Mouse (Mus musculus): ENCODE results near the gene Chsy1. TPM values are rescaled to one million over a fixed set of nuclear protein-coding genes. Genes with fewer than 3 reads are reported as not detected.

The Chsy1 gene
- polyA plus RNA-seq, 1 experiment from 2014 or later: 12.5 TPM

DNA sequence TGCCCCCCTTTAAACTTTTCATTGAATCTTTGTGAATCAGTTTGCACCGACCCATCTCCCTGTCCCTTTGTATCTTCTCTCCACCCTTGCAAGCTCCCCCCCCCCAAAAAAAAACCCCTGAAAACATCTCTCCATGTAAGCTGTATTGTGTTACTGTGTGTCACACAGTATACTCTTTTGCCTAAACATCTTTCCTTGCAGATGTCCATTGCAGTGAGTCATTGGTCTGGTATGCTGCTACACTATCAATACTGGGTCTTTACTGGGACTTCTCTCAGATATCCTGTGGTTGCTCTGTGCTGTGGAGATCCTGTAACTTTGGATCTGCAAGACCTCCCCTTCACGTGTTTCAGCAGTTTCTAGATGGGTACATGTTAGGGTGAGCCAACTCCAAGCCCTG lies 21.0 kb downstream of the Chsy1 start:
- WGBS: 87% methylated on average over 2 of the region's 2 CpGs
- no peak for ATAC-seq (ENCODE audit: low FRiP score)

DNA sequence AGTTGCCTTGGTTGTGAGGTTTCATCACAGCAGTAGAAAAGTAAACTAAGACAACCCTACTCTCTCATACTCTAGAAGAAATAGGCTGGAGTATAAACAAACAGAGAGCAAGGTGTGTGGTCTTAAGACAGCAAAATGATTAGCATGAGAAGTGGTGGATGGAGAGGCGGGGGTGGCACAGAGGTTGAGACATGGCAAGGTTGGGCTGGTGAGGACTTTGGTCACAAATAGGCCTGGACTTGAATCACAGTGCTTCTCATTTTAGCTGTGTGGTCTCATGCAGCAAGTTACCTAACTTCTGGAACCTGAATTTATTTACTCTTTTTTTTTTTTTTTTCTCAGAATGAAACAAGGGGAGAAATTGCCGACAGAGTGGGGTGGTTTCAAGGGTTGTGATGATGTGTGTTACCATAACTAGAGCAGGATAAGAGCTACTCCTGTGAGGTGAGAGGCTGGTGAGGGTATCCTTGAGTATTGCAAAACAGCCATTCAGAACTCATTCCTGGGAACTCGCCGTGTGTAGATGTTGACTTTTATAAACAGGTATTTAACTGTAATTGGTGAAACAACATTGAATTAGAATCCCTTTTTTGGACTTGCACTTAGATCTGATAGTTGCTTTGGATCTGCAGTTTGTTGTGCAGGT lies 22.6 kb downstream of the Chsy1 start:
- no peak overlapping the region for H3K9ac ChIP-seq
- H3K4me1 ChIP-seq (replicated peaks): peaks cover 35% of the 10 kb centered on the region
- no peak for ATAC-seq (ENCODE audit: low FRiP score)
- no peaks in the 10 kb centered on the region for H3K27me3 ChIP-seq
- H3K4me3 ChIP-seq: no peak overlapping the region
- WGBS: 92% methylated on average over 4 of the region's 4 CpGs
- no peak overlapping the region for H3K4me2 ChIP-seq
- no peak overlapping the region for H3K27ac ChIP-seq
- H3K9me3 ChIP-seq: no peaks in the 10 kb centered on the region
- H3K36me3 ChIP-seq: peaks cover 14% of the 10 kb centered on the region

More for the DNA sequence above, 21.0 kb downstream of the Chsy1 start:
- Histone ChIP-seq H3K27ac (no peak overlapping the region), H3K9ac (no peak overlapping the region), H3K9me3 (no peaks in the 10 kb centered on the region), H3K4me2 (no peak overlapping the region), H3K4me3 (no peak overlapping the region), H3K4me1 (replicated peaks) (peaks cover 19% of the 10 kb centered on the region), H3K27me3 (no peaks in the 10 kb centered on the region), H3K36me3 (peaks cover 29% of the 10 kb centered on the region)

DNA sequence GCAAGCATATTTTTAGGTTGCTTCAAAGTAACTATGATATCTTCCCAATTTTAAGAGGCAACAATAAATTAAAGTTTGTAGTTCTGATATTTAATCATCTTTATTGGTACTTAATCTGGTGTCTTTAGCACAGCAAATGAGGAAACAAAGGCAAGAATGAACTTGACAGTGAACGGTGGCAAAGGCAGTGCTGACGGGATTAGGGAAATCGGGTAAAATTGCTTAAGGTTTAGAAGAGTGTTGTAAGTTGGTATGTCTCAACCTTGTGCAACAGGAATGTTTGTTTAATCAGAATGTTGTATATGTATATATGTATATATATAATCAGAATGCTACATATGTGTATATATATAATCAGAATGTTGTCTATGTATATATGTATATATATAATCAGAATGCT lies 24.8 kb downstream of the Chsy1 start:
- Histone ChIP-seq H3K4me2 (no peak overlapping the region), H3K36me3 (peaks cover 14% of the 10 kb centered on the region), H3K27me3 (no peaks in the 10 kb centered on the region), H3K9me3 (no peaks in the 10 kb centered on the region), H3K27ac (no peak overlapping the region), H3K4me1 (replicated peaks) (peaks cover 29% of the 10 kb centered on the region), H3K9ac (no peak overlapping the region), H3K4me3 (no peak overlapping the region)
- 95% methylated on average over 3 of the region's 3 CpGs for WGBS
- no peak for ATAC-seq (ENCODE audit: low FRiP score)

DNA sequence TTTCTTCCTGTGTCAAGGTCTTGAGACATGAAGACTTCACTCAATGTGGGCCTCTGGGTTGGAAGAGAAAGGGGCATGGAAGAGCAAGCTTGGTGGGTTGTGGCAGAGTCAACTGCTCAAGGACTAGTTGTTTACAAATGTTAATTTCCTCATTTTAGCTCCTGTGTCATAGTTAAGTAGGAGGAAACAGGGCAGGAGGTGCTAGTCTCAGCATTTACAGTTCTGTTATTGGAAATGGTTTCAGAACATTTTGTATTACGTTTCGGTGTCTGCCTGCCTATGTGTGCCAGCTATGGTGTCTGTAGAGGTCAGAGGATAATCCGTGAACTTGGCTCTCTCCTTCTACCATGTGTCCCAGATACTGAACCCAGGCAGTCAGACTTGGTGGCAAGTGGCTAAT lies 26.3 kb downstream of the Chsy1 start:
- no peak overlapping the region for H3K4me3 ChIP-seq
- 90% methylated on average over 3 of the region's 3 CpGs for WGBS
- no peak overlapping the region for H3K4me2 ChIP-seq
- ATAC-seq (ENCODE audit: low FRiP score): no peak
- peaks cover 10% of the 10 kb centered on the region for H3K36me3 ChIP-seq
- peaks cover 44% of the 10 kb centered on the region for H3K4me1 ChIP-seq (replicated peaks)
- no peaks in the 10 kb centered on the region for H3K27me3 ChIP-seq
- no peaks in the 10 kb centered on the region for H3K9me3 ChIP-seq
- H3K27ac ChIP-seq: peak overlapping the region; percentile 60; the same call in 1 of the 2 replicates
- H3K9ac ChIP-seq: no peak overlapping the region

DNA sequence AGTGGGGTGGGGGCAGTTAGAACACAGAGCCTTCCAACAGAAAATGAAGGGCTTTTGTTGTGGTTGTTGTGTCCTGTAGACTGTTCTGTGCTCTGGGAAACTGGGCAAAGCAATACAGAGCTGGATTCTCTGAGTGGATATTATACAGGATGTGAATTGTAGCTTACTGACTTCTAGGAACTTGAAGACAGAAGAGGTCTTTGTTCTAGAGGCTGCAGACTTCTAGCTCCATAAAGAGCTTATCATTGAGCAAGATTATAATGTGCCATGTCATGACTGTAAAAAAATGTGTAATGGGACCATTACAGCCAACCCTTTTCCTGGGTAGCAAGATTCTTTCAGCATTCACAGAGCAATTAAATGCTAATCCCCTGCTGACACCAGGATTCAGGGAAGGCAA lies 26.9 kb downstream of the Chsy1 start:
- peaks cover 49% of the 10 kb centered on the region for H3K4me1 ChIP-seq (replicated peaks)
- H3K27me3 ChIP-seq: no peaks in the 10 kb centered on the region
- H3K4me3 ChIP-seq: no peak overlapping the region
- H3K4me2 ChIP-seq: no peak overlapping the region
- H3K36me3 ChIP-seq: peaks cover 6% of the 10 kb centered on the region; the same call in 1 of the 2 replicates
- no peak overlapping the region for H3K9ac ChIP-seq
- H3K27ac ChIP-seq: peak overlapping the region; percentile 60; the same call in 1 of the 2 replicates
- H3K9me3 ChIP-seq: no peaks in the 10 kb centered on the region
- no peak for ATAC-seq (ENCODE audit: low FRiP score)

DNA sequence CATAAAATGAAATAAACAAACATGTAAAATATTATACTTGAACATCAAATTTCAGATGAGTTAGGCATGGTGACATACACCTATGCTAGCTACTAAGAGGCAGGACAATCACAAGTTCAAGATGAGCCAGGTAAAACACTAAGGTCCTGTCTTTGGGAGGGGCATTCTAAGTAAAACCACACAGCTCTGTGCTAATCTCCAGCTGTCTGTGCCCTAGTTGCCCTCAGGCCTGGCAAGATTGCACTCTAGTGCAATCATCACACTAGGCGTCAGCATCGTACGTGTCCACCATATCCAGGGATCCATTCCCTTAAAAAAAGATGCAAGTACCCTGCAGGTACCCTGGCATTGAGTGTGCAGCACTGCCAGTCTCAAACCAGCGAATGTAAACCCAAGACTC lies 28.0 kb downstream of the Chsy1 start:
- 86% methylated on average over 4 of the region's 4 CpGs for WGBS
- Histone ChIP-seq H3K36me3 (no peaks in the 10 kb centered on the region), H3K9me3 (no peaks in the 10 kb centered on the region), H3K27ac (no peak overlapping the region), H3K9ac (no peak overlapping the region), H3K4me2 (no peak overlapping the region), H3K4me1 (replicated peaks) (peaks cover 59% of the 10 kb centered on the region), H3K27me3 (no peaks in the 10 kb centered on the region), H3K4me3 (no peak overlapping the region)
- ATAC-seq (ENCODE audit: low FRiP score): no peak

DNA sequence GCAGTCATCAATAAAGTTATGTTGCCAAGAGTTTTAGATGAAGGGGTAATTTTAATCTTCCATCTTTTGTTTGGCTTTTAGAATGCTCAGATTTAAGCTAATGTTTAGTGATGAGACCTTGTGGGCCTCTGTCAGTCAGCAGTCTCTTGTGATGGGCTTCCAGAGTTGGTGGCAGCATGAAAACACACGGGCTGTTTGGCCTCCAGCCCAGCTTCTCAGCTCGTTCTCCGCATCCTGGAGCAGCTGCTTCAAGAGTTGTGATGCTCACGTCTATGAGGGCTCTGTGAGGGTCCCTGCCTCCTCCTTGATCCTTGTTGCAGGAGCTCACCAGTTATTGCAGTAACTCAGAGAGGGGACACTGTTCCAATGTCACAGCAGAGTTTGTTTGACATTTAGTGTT lies 29.0 kb downstream of the Chsy1 start:
- Histone ChIP-seq H3K4me3 (no peak overlapping the region), H3K27ac (0 out of 2 replicates have a peak overlapping the region, but pooled peaks have one; percentile 18), H3K36me3 (no peaks in the 10 kb centered on the region), H3K4me2 (no peak overlapping the region), H3K4me1 (replicated peaks) (peaks cover 65% of the 10 kb centered on the region), H3K9ac (no peak overlapping the region), H3K9me3 (no peaks in the 10 kb centered on the region), H3K27me3 (no peaks in the 10 kb centered on the region)
- WGBS: 44% methylated on average over 4 of the region's 4 CpGs
- ATAC-seq (ENCODE audit: low FRiP score): no peak

DNA sequence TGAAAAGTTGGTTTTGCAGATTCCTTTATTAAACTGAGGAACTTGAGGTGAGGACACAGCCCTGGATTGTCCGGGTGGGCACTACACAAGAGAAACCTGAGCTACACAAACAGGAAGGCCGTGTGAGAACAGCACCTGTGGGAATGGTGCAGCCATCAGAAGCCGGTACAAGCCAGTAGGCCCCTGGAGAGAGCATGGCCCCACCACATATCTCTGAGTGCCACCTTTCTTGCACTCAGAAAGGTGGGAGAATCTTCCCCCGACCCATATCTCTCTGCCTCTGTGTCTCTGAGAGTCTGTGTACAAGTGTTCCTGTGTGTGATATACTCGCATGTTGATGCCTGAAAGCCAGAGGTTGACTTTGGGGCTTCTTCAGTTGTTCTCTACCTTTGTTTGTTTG lies 29.6 kb downstream of the Chsy1 start:
- Histone ChIP-seq H3K4me1 (replicated peaks) (peaks cover 69% of the 10 kb centered on the region), H3K4me2 (no peak overlapping the region), H3K27ac (no peak overlapping the region), H3K36me3 (no peaks in the 10 kb centered on the region), H3K27me3 (no peaks in the 10 kb centered on the region), H3K9me3 (no peaks in the 10 kb centered on the region), H3K9ac (no peak overlapping the region), H3K4me3 (no peak overlapping the region)
- no peak for ATAC-seq (ENCODE audit: low FRiP score)
- 88% methylated on average over 5 of the region's 5 CpGs for WGBS

DNA sequence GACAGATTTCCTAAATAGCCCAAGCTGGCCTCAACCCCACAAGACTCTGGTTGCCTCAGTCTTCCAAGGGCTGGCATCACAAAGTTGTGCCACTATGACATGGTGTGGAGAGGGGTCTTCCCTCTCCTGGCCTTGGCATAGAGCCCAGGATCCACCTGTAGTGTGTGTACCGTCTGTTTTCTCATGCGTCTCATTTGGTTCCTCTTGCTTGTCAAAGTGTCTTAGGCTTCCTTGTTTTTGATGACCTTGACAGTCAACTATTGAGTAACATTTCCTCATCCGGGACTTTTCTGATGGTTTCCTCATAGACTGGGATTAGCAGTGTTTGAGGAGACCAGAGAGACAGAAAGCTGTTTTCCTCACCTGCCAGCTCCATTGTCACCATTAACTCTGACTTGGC lies 30.8 kb downstream of the Chsy1 start:
- 71% methylated on average over 3 of the region's 3 CpGs for WGBS
- H3K36me3 ChIP-seq: no peaks in the 10 kb centered on the region
- no peaks in the 10 kb centered on the region for H3K27me3 ChIP-seq
- no peak overlapping the region for H3K4me3 ChIP-seq
- no peak overlapping the region for H3K4me2 ChIP-seq
- H3K4me1 ChIP-seq (replicated peaks): peaks cover 63% of the 10 kb centered on the region
- H3K9ac ChIP-seq: no peak overlapping the region
- H3K27ac ChIP-seq: no peak overlapping the region
- ATAC-seq (ENCODE audit: low FRiP score): no peak
- no peaks in the 10 kb centered on the region for H3K9me3 ChIP-seq

DNA sequence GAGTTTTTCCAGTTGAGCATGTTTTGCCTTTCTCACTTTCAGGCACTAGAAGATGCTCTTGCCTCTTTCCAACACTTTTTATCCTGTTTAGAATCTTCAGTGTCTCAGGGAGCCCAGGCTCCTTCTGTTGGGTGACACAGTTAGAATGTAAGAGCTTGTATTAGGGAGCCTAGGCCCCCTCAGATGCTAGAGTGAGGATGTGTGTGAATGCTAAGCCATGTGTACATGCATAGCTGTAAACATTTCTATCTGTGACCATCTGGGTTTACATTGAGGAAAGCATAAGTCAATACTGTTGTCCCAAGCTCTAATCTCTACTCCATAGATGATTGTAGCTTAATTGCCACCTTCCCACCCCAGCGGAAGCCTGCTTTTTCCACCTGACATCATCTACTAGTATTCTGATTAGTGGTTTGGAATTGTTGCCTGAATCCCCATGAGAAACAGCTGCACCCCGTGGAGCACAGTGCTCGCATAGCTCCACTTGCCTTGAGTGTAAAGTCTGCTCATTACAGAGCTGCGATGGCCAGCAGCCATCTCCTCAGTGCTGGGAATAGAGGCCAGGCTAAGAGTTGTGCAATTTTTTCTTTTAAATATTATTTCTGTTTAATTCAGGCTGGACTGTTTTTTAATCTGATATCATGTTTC lies 31.7 kb downstream of the Chsy1 start:
- no peak overlapping the region for H3K4me3 ChIP-seq
- H3K4me1 ChIP-seq (replicated peaks): peaks cover 54% of the 10 kb centered on the region
- H3K27ac ChIP-seq: peak overlapping the region; percentile 48; the same call in 1 of the 2 replicates
- 42% methylated on average over 4 of the region's 4 CpGs for WGBS
- H3K27me3 ChIP-seq: no peaks in the 10 kb centered on the region
- no peaks in the 10 kb centered on the region for H3K9me3 ChIP-seq
- no peak overlapping the region for H3K4me2 ChIP-seq
- H3K9ac ChIP-seq: no peak overlapping the region
- no peak for ATAC-seq (ENCODE audit: low FRiP score)
- no peaks in the 10 kb centered on the region for H3K36me3 ChIP-seq

DNA sequence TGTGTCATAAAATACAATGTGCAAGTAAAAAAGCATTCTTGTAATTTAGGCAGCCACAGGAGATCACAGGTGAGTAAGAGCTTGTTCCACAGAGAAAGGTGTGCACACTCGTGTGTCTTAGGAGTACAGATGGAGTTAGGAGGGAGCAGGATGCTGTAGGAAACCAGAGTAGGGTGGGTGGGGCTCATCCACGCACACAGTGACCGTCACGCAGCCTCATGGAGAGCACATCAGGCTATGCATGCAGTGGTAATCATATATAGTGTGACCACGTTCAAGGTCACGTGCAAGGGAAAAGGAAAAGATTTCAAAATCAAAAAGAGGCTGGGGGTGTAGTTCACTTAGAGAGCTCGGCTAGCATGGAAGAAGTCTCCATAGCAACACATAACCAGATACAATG lies 33.2 kb downstream of the Chsy1 start:
- Histone ChIP-seq H3K36me3 (no peaks in the 10 kb centered on the region), H3K4me2 (no peak overlapping the region), H3K27me3 (no peaks in the 10 kb centered on the region), H3K27ac (peak overlapping the region; percentile 55; the same call in 1 of the 2 replicates), H3K4me3 (no peak overlapping the region), H3K4me1 (replicated peaks) (peaks cover 42% of the 10 kb centered on the region), H3K9ac (no peak overlapping the region; the same call in 1 of the 2 replicates), H3K9me3 (no peaks in the 10 kb centered on the region)
- 82% methylated on average over 7 of the region's 7 CpGs for WGBS
- ATAC-seq (ENCODE audit: low FRiP score): no peak

DNA sequence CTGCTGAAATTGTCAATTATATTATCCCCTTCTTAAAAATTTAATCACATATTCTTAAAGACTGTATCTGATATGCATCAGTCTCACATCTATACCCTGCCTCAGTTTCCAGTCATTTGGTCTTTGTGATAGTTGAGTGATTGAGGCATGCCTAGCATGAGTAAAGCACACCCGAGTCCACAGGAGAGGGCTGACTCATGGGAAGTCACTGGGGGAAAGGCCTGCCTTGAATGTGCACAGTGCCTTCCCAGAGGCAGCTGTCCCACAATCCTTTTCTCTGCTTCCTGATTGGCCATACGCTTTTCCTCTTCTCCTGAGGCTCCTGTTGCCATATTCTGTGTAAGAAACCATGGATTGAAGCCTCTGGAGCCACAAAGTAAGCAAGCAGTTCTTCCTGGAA lies 35.2 kb downstream of the Chsy1 start:
- Histone ChIP-seq H3K9me3 (no peaks in the 10 kb centered on the region), H3K27me3 (no peaks in the 10 kb centered on the region), H3K4me1 (replicated peaks) (peaks cover 39% of the 10 kb centered on the region), H3K27ac (no peak overlapping the region), H3K4me2 (no peak overlapping the region), H3K9ac (no peak overlapping the region), H3K4me3 (no peak overlapping the region), H3K36me3 (no peaks in the 10 kb centered on the region)
- ATAC-seq (ENCODE audit: low FRiP score): no peak
- WGBS: 91% methylated on average over 2 of the region's 2 CpGs

DNA sequence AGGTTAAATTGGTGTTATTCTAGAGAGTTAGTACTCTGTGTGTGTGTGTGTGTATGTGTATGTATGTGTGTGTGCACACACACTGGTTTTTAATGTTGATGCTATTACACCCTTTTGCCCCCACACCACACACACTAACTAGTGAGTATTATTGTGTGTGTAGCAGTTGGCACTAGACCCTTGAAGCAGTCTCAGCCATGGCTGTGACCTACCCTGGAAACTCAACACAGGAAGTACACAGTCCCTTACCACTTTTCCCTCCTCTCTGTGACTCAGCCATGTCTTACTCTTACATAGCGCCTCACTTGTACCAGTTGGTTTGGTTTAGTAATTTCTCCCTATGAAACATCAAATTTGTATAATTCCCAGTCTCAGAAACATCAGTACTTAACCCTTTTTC lies 37.8 kb downstream of the Chsy1 start:
- Histone ChIP-seq H3K27ac (no peak overlapping the region), H3K27me3 (no peaks in the 10 kb centered on the region), H3K9ac (no peak overlapping the region), H3K4me2 (no peak overlapping the region), H3K4me3 (no peak overlapping the region), H3K36me3 (no peaks in the 10 kb centered on the region), H3K9me3 (no peaks in the 10 kb centered on the region), H3K4me1 (replicated peaks) (peaks cover 25% of the 10 kb centered on the region)
- ATAC-seq (ENCODE audit: low FRiP score): no peak
- WGBS: 100% methylated on average over 1 of the region's 1 CpGs
